Mouse (Mus musculus): Measurements from ENCODE around the gene Lrrc29. TPM values are rescaled to one million over a fixed set of nuclear protein-coding genes. Genes with fewer than 3 reads are reported as not detected.

The Lrrc29 gene
- polyA plus RNA-seq, 1 experiment from 2014 or later: 0.61 TPM

GRCm38 (mm10) chr8:105353583-105354135 is 27.6 kb upstream of the Lrrc29 start:
- Histone ChIP-seq H3K9me3 (replicated peaks) (no peaks in the 10 kb centered on the region), H3K27ac (no peak overlapping the region), H3K4me2 (no peak overlapping the region), H3K4me3 (no peak overlapping the region), H3K36me3 (ENCODE audit: poor library complexity, severe bottlenecking) (peaks cover 27% of the 10 kb centered on the region), H3K9ac (no peak overlapping the region), H3K4me1 (peaks cover 20% of the 10 kb centered on the region), H3K27me3 (no peaks in the 10 kb centered on the region)
- WGBS: 81% methylated on average over 8 of the region's 8 CpGs
- ATAC-seq: no peak

- Histone ChIP-seq H3K9me3 (replicated peaks) (no peaks in the 10 kb centered on the region), H3K9ac (peak overlapping the region; percentile 81), H3K36me3 (ENCODE audit: poor library complexity, severe bottlenecking) (0 out of 2 replicates have a peak, but pooled peaks cover 2% of the 10 kb centered on the region), H3K27ac (peak overlapping the region; percentile 45; the same call in 1 of the 2 replicates), H3K4me3 (peak overlapping the region; percentile 76), H3K4me1 (peaks cover 42% of the 10 kb centered on the region), H3K27me3 (peaks cover 10% of the 10 kb centered on the region; the same call in 1 of the 2 replicates), H3K4me2 (peak overlapping the region; percentile 96)
- 31% methylated on average over 7 of the region's 7 CpGs for WGBS
- ATAC-seq: no peak
Observed at GRCm38 (mm10) chr8:105350186-105350585, 24.1 kb upstream of the Lrrc29 start.

- WGBS: 0% methylated on average over 31 of the region's 48 CpGs
- H3K4me2 ChIP-seq: peak overlapping the region; percentile 96
- peaks cover 10% of the 10 kb centered on the region; the same call in 1 of the 2 replicates for H3K27me3 ChIP-seq
- no peaks in the 10 kb centered on the region for H3K36me3 ChIP-seq (ENCODE audit: poor library complexity, severe bottlenecking)
- peak overlapping the region; percentile 76 for H3K4me3 ChIP-seq
- H3K27ac ChIP-seq: 0 out of 2 replicates have a peak overlapping the region, but pooled peaks have one; percentile 65
- no peaks in the 10 kb centered on the region for H3K9me3 ChIP-seq (replicated peaks)
- peak; percentile 32 for ATAC-seq
- H3K4me1 ChIP-seq: peaks cover 42% of the 10 kb centered on the region
- H3K9ac ChIP-seq: peak overlapping the region; percentile 81
Observed at GRCm38 (mm10) chr8:105349096-105349771, 23.2 kb upstream of the Lrrc29 start.

- WGBS: under 1% methylated on average over 34 of the region's 34 CpGs
- no peaks in the 10 kb centered on the region for H3K36me3 ChIP-seq (ENCODE audit: poor library complexity, severe bottlenecking)
- ATAC-seq: peak; percentile 20
- H3K27me3 ChIP-seq: peaks cover 10% of the 10 kb centered on the region; the same call in 1 of the 2 replicates
- peak within 1 kb of the TSS; percentile 65 for H3K27ac ChIP-seq
- peak within 1 kb of the TSS; percentile 76 for H3K4me3 ChIP-seq
- peak within 1 kb of the TSS; percentile 81 for H3K9ac ChIP-seq
- no peaks in the 10 kb centered on the region for H3K9me3 ChIP-seq (replicated peaks)
- H3K4me2 ChIP-seq: peak within 1 kb of the TSS; percentile 96
- H3K4me1 ChIP-seq: peaks cover 42% of the 10 kb centered on the region
Observed at GRCm38 (mm10) chr8:105348450-105349095, 22.5 kb upstream of the Lrrc29 start, which contains the start of gene Slc9a5. Gene Slc9a5, plus strand, starts transcription at chr8:105348843.

GRCm38 (mm10) chr8:105347428-105348221 is 21.5 kb upstream of the Lrrc29 start, which contains the start of gene Fhod1:
Gene Fhod1, minus strand, starts transcription at chr8:105347953.
- Histone ChIP-seq H3K4me3 (peak within 1 kb of the TSS; percentile 76), H3K27ac (peak within 1 kb of the TSS; percentile 65), H3K36me3 (ENCODE audit: poor library complexity, severe bottlenecking) (no peaks in the 10 kb centered on the region), H3K4me2 (peak within 1 kb of the TSS; percentile 96), H3K27me3 (peaks cover 10% of the 10 kb centered on the region; the same call in 1 of the 2 replicates), H3K4me1 (peaks cover 42% of the 10 kb centered on the region), H3K9ac (peak within 1 kb of the TSS; percentile 81), H3K9me3 (replicated peaks) (no peaks in the 10 kb centered on the region)
- ATAC-seq: peak; percentile 91
- under 1% methylated on average over 53 of the region's 53 CpGs for WGBS

DNA sequence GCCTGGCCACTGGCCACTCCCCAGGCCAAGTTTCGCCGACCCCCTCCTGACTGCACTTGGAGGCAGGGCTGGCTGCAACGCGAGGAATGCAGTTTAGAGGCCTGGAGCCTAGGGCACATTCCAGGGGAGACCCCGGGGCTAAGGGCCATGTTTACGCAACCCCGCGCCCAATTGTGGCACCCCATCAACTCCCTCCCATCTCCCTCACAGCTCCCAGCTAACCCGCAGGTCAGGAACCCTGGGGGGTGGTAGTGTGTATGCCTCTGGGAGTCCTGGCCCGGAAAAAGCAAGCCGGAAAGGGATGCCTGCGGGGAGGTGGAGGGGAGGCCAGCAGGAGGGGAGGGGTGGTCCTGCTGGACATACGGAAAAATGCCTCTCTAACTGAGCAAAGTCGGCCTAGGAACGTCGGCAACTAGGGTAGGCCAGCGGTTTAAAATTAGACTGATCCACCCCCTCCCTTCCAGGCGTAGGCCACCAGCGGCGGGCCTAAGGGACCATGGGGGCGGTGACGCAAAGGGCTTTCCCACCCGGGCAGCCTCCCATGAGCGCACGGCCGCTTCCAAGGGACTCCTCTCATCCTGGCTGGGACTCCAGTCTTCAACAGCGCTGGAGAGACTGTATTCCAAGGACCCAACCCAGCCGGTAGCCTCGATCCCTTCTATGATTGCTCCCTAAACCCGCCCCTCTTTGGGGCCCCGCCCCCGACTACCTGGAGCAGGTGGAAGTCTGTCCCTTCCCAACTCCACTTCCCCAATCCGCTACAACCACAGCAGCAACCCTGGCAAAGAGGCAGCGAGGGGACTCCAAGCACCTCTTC is 20.7 kb upstream of the Lrrc29 start:
- WGBS: 2% methylated on average over 34 of the region's 34 CpGs

DNA sequence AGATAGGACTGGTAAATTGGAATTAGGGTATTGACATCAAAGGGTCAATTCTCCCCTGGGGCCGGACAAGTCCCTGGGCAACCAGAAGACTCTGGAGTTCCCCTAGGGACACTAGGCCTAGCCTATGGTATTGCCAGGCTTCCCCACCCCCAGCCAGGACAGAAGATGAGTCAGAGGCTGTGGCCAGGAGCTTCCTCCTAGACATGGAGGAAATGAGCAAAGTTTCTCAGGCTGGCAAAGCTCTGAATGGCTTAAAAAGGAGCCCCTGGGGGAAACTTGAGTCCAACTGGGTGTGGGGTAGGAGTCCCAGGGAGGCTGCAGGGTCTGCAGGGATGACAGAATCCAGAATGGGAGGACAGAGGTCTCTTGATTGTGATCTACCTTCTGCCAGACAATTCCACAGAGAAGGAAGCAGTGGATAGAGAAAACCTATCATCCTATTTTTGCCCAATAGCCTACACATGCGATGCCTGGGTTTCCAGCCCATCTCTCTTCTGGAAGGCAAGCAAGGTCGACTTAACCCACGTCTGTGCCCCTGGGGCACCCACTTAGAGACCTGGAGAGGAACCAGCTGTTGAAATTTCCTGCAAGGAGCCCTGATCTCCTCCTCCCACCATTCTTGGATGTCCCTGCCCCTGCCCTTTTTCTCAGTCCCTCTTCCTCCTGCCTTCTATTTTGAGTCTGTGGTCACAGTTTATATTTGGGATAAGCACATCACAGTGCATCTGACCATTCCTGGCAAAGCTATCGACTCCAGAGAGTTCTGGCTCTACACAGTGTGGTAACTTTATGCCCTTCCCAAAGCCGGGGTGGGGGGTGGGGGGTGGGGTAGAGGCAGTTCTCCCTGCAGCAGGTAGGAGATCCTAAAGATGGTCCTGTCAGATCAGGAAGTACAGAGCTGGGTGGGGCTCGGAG is 19.2 kb upstream of the Lrrc29 start:
- ATAC-seq: no peak
- Histone ChIP-seq H3K9me3 (replicated peaks) (no peaks in the 10 kb centered on the region), H3K4me3 (no peak overlapping the region), H3K4me1 (peaks cover 40% of the 10 kb centered on the region), H3K27me3 (peaks cover 10% of the 10 kb centered on the region; the same call in 1 of the 2 replicates), H3K9ac (no peak overlapping the region), H3K27ac (no peak overlapping the region), H3K36me3 (ENCODE audit: poor library complexity, severe bottlenecking) (no peaks in the 10 kb centered on the region), H3K4me2 (no peak overlapping the region)
- WGBS: 74% methylated on average over 7 of the region's 7 CpGs

More for the DNA sequence above, 20.7 kb upstream of the Lrrc29 start:
- Histone ChIP-seq H3K4me3 (peak overlapping the region; percentile 76), H3K36me3 (ENCODE audit: poor library complexity, severe bottlenecking) (no peaks in the 10 kb centered on the region), H3K9me3 (replicated peaks) (no peaks in the 10 kb centered on the region), H3K4me2 (peak overlapping the region; percentile 96), H3K9ac (peak overlapping the region; percentile 81), H3K4me1 (peaks cover 42% of the 10 kb centered on the region), H3K27me3 (peaks cover 10% of the 10 kb centered on the region; the same call in 1 of the 2 replicates), H3K27ac (peak overlapping the region; percentile 65; the same call in 1 of the 2 replicates)
- peak; percentile 5 for ATAC-seq

DNA sequence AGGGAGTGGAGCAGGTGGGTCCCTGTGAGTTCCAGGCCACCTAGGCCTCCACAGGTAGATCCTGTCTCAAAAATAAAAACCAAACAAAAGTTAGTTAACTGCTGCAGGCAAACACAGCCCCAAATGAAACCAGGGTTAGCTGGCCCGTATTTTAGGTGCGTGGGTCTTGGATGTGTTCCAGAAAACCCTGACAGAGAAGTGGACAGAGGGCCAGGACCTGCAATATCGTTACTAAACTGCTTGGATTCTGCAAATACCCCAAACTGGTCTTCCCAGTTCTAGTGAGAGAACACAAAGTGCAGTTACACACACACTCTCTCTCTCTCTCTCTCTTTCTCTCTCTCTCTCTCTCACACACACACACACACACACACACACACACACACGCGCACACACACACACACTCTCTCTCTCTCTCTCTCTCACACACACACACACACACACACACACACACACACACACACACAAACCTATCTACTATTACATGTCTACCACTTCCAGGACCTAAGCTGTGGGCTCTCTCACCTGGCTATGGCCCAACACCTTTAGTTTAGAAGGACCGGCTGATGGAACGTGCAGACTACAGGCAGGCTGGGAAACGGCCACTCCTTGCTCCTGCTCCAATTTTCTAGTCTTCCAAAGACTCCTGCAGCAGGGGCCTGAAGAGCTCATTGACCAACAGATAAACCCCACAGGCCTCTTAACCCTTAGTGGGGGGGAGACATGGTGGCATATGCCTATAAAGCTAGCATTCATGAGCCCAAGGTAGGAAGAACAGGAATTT is 17.9 kb upstream of the Lrrc29 start:
- peaks cover 29% of the 10 kb centered on the region for H3K4me1 ChIP-seq
- 73% methylated on average over 8 of the region's 8 CpGs for WGBS
- no peak overlapping the region for H3K27ac ChIP-seq
- peak overlapping the region; percentile 21; the same call in 1 of the 2 replicates for H3K9ac ChIP-seq
- H3K9me3 ChIP-seq (replicated peaks): no peaks in the 10 kb centered on the region
- H3K4me2 ChIP-seq: no peak overlapping the region
- H3K4me3 ChIP-seq: no peak overlapping the region
- H3K27me3 ChIP-seq: peaks cover 10% of the 10 kb centered on the region; the same call in 1 of the 2 replicates
- ATAC-seq: no peak
- no peaks in the 10 kb centered on the region for H3K36me3 ChIP-seq (ENCODE audit: poor library complexity, severe bottlenecking)

DNA sequence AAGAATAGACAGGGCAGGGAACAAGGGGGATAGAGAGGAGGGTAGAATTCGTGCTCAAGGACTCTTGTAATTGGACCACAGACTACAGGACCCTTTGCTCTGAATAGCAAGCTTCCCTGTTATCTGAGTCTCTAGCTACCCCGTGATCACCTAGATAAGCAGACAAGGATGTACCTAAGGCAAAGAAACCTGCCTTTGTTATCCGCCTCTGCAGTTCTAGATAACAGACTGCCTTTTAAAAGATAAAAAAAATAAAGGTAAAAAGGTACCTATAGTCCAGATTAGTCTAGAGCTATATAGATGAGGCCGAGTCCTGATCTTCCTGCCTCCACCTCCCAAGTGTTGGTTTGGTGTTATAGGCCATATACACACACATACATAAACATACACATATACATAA is 16.7 kb upstream of the Lrrc29 start:
- Histone ChIP-seq H3K27ac (no peak overlapping the region), H3K4me1 (peaks cover 23% of the 10 kb centered on the region)
- 74% methylated on average over 4 of the region's 4 CpGs for WGBS

More for the DNA sequence above, 16.7 kb upstream of the Lrrc29 start:
- H3K4me3 ChIP-seq: no peak overlapping the region
- H3K36me3 ChIP-seq (ENCODE audit: poor library complexity, severe bottlenecking): no peaks in the 10 kb centered on the region
- no peaks in the 10 kb centered on the region for H3K9me3 ChIP-seq (replicated peaks)
- no peak overlapping the region for H3K4me2 ChIP-seq
- H3K27me3 ChIP-seq: peaks cover 10% of the 10 kb centered on the region; the same call in 1 of the 2 replicates
- ATAC-seq: no peak
- no peak overlapping the region for H3K9ac ChIP-seq

Measured in forebrain, embryonic 13.5 days (tissue).